In the genomic region with DNA sequence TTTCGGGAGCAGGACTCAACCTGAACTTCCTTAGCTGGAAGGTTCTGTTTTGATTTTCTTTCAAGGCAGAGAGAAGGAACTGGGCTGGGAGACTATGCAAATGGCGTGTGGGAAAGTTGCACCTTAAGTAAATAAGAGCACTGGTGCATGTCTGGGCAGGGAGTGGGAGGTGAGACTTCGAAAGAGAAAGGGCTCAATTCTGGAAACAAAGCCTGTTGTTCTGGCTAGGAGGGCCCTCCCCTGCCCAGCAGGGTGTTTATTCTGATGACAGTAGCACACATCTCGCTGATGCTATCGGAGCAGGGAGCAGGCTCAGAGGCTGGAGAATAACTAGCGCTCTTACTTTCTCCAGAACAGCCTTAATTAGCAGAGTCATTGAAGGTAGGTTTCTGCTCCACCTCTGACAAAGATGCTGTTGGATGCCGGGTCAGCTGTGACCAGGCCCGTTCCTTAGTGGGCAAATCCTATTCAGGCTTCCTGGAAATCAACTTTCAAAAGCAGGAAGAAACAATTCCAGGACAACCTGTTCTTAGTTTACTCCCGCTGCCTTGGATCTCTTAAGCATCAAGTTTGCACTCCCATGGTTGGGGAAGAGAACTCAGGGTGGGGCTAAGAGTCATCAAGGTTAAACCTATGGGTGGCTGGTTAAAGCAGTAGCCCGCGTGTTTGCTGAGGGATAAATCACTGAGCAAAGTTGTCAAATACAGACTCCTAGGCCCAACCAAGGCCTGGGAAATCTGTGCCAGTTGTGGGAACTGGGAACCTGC, we compare ENCODE assay signal across 14 mouse cellular contexts. TPM values are rescaled to one million over a fixed set of nuclear protein-coding genes. Genes with fewer than 3 reads are reported as not detected.
DNase-seq lines count a peak whose midpoint lies in the region; ATAC-seq and TF ChIP-seq lines count a peak whose summit lies in the region.
"Had no signal": no experiment of that assay in that cellular context is flagged by ENCODE, and none has a peak within 500 bp of the region (broad histone marks: within the 10 kb centered on the region; RNA-seq: fewer than 3 reads in every experiment).

No protein-coding gene starts in this region.

- H3K4me3 ChIP-seq in forebrain, embryonic 10.5 days = peak overlapping the region; percentile 9; the same call in 1 of the 2 replicates
- H3K4me3 ChIP-seq in forebrain, embryonic 13.5 days = no peak overlapping the region
- no peak overlapping the region for H3K4me3 ChIP-seq in layer of hippocampus, adult 2 months
- no peak overlapping the region for H3K4me3 ChIP-seq in ES-Bruce4 (ENCODE audit: low read depth, low read length)
- H3K4me3 ChIP-seq in embryonic facial prominence, embryonic 15.5 days (replicated peaks) = no peak overlapping the region
- H3K4me3 ChIP-seq: liver, embryonic 12.5 days had no signal

- no peaks in the 10 kb centered on the region for H3K9me3 ChIP-seq in forebrain, embryonic 10.5 days
- H3K9me3 ChIP-seq in forebrain, embryonic 13.5 days (replicated peaks) = no peaks in the 10 kb centered on the region
- H3K9me3 ChIP-seq in ES-Bruce4 (replicated peaks; ENCODE audit: control insufficient read depth, insufficient read depth, low read length, poor library complexity, severe bottlenecking) = no peaks in the 10 kb centered on the region
- H3K9me3 ChIP-seq in embryonic facial prominence, embryonic 15.5 days (replicated peaks) = no peaks in the 10 kb centered on the region
- H3K9me3 ChIP-seq: liver, embryonic 12.5 days had no signal

- no peak overlapping the region for H3K9ac ChIP-seq in forebrain, embryonic 13.5 days
- no peak overlapping the region for H3K9ac ChIP-seq in ES-Bruce4 (ENCODE audit: low read depth, poor library complexity, severe bottlenecking)
- no peak overlapping the region for H3K9ac ChIP-seq in embryonic facial prominence, embryonic 15.5 days
- H3K9ac ChIP-seq: hindbrain, embryonic 14.5 days; liver, embryonic 12.5 days had no signal

- WGBS in forebrain, embryonic 10.5 days = 12% methylated on average over 11 of the region's 11 CpGs
- WGBS in forebrain, embryonic 13.5 days = 14% methylated on average over 11 of the region's 11 CpGs
- 46% methylated on average over 11 of the region's 11 CpGs for WGBS in embryonic facial prominence, embryonic 15.5 days

- H3K36me3 ChIP-seq in forebrain, embryonic 10.5 days (replicated peaks) = peaks cover 80% of the 10 kb centered on the region
- H3K36me3 ChIP-seq in forebrain, embryonic 13.5 days (ENCODE audit: poor library complexity, severe bottlenecking) = peaks cover 19% of the 10 kb centered on the region; the same call in 1 of the 2 replicates
- H3K36me3 ChIP-seq in ES-Bruce4 (ENCODE audit: control insufficient read depth, insufficient read depth, low read length, poor library complexity, severe bottlenecking) = no peaks in the 10 kb centered on the region
- peaks cover 50% of the 10 kb centered on the region for H3K36me3 ChIP-seq in embryonic facial prominence, embryonic 15.5 days
- H3K36me3 ChIP-seq: liver, embryonic 12.5 days had no signal

- TF ChIP-seq CTCF in layer of hippocampus, adult 2 months (conservative IDR thresholded peaks at IDR 0.05) = no peak
- TF ChIP-seq CTCF in ES-Bruce4 (IDR thresholded peaks at IDR 0.05; ENCODE audit: low read depth, low read length) = no peak

- H3K4me1 ChIP-seq in forebrain, embryonic 10.5 days = peaks cover 84% of the 10 kb centered on the region
- H3K4me1 ChIP-seq in forebrain, embryonic 13.5 days = peaks cover 55% of the 10 kb centered on the region
- peaks cover 10% of the 10 kb centered on the region for H3K4me1 ChIP-seq in ES-Bruce4 (ENCODE audit: control insufficient read depth, insufficient read depth, low read length)
- H3K4me1 ChIP-seq in embryonic facial prominence, embryonic 15.5 days = peaks cover 25% of the 10 kb centered on the region

- H3K27me3 ChIP-seq in forebrain, embryonic 10.5 days (ENCODE audit: poor library complexity, severe bottlenecking) = peaks cover 9% of the 10 kb centered on the region; the same call in 1 of the 2 replicates
- H3K27me3 ChIP-seq in forebrain, embryonic 13.5 days = peaks cover 13% of the 10 kb centered on the region; the same call in 1 of the 2 replicates
- H3K27me3 ChIP-seq in ES-Bruce4 (ENCODE audit: control insufficient read depth, insufficient read depth, low read length, poor library complexity, severe bottlenecking) = no peaks in the 10 kb centered on the region
- H3K27me3 ChIP-seq in embryonic facial prominence, embryonic 15.5 days = no peaks in the 10 kb centered on the region
- H3K27me3 ChIP-seq: liver, embryonic 12.5 days had no signal

- no peak overlapping the region for H3K4me2 ChIP-seq in forebrain, embryonic 13.5 days
- H3K4me2 ChIP-seq in embryonic facial prominence, embryonic 15.5 days (replicated peaks) = no peak overlapping the region
- H3K4me2 ChIP-seq: hindbrain, embryonic 14.5 days; liver, embryonic 12.5 days had no signal

- intact Hi-C loops in heart, postnatal 25 days (cut with DNase I) = no loop called here

- TF ChIP-seq EP300 in ES-Bruce4 (IDR thresholded peaks at IDR 0.05; ENCODE audit: insufficient read depth, low read depth, low read length) = peak; percentile 90

- H3K27ac ChIP-seq in forebrain, embryonic 10.5 days = peak overlapping the region; percentile 81
- no peak overlapping the region for H3K27ac ChIP-seq in forebrain, embryonic 13.5 days
- H3K27ac ChIP-seq in layer of hippocampus, adult 2 months = 0 out of 2 replicates have a peak overlapping the region, but pooled peaks have one; percentile 8
- peak overlapping the region; percentile 91 for H3K27ac ChIP-seq in ES-Bruce4 (ENCODE audit: insufficient read depth, low read length)
- peak overlapping the region; percentile 63 for H3K27ac ChIP-seq in embryonic facial prominence, embryonic 15.5 days (replicated peaks)
- H3K27ac ChIP-seq: hindbrain, embryonic 14.5 days; liver, embryonic 12.5 days had no signal

- no peak for TF ChIP-seq POLR2A in ES-Bruce4 (IDR thresholded peaks at IDR 0.05; ENCODE audit: insufficient read depth, low read length)

- DNase-seq in forebrain, embryonic 10.5 days (ENCODE audit: extremely low spot score, low spot score) = no peak
- DNase-seq in layer of hippocampus, adult 2 months (ENCODE audit: low spot score in 2 of 2) = no peak
- DNase-seq in layer of hippocampus, adult 9-10 months (ENCODE audit: low spot score) = no peak
- no peak for DNase-seq in heart, postnatal 25 days (ENCODE audit: low spot score)
- DNase-seq: cerebellum, adult 9-11 months; lung, postnatal 10 days; right cerebral cortex, postnatal 25 days had no signal

- no peak for ATAC-seq in forebrain, embryonic 13.5 days
- no peak; the same call in 1 of the 2 replicates for ATAC-seq in embryonic facial prominence, embryonic 15.5 days (ENCODE audit: insufficient number of reproducible peaks, low FRiP score, low TSS enrichment, low read depth)
- ATAC-seq in megakaryocyte-erythroid progenitor cell, adult 5-6 weeks (replicated peaks; ENCODE audit: low FRiP score, low TSS enrichment, poor library complexity, severe bottlenecking) = no peak
- ATAC-seq: liver, embryonic 12.5 days had no signal

RNA-seq across cellular contexts. Expression of a gene that starts 18.0 kb away (rescaled TPM):
- polyA plus RNA-seq in forebrain, embryonic 10.5 days (2016; fragmentation: Nextera tagmentation; extraction: Ambion mirVana) = 18.9 and 20.4 TPM in 2 replicates
- 10.6 and 12.3 TPM in 2 replicates for polyA plus RNA-seq in forebrain, embryonic 13.5 days (2015; fragmentation: Nextera tagmentation; extraction: Ambion mirVana)
- total RNA-seq in layer of hippocampus, adult 2 months (2021) = 10 to 100 TPM; 10.4 to 11.0 TPM
- 10.3 and 11.4 TPM in 2 replicates for polyA plus RNA-seq in ES-Bruce4 (2011; ENCODE audit: insufficient read depth, insufficient read length, low read depth, missing spikeins)
- polyA plus RNA-seq in embryonic facial prominence, embryonic 15.5 days (2015; fragmentation: Nextera tagmentation; extraction: Ambion mirVana) = 30.9 and 32.2 TPM in 2 replicates
- total RNA-seq in megakaryocyte-erythroid progenitor cell, adult 5-6 weeks (2014; fragmentation: Nextera tagmentation) = 0.30 TPM in 1 of 2 replicates, not detected in the other
- total RNA-seq in megakaryocyte-erythroid progenitor cell, adult 5-6 weeks (2017) = not detected in 2 replicates
- total RNA-seq in heart, postnatal 25 days (2021) = 10 to 100 TPM; 10.5 to 13.4 TPM
- total RNA-seq: MEL had no signal
